Mouse (Mus musculus) lung, adult 2 months (tissue): ENCODE data around the gene Mafb.

Source experiments
- CTCF ChIP-seq: fragments of 200-500 bp; IDR thresholded peaks from 2 replicates; pipeline ENCODE4 v1.5.1; 2011; ENCODE audit warnings: mild to moderate bottlenecking, low read length, control low read depth; ENCODE audit not compliant: insufficient read depth
- POLR2A ChIP-seq: fragments of 200-500 bp; IDR thresholded peaks from 2 replicates; pipeline ENCODE4 v1.6.1; 2011; ENCODE audit warnings: low read depth, mild to moderate bottlenecking, control low read depth, low read length, borderline replicate concordance; ENCODE audit errors: extremely low read depth

DNA sequence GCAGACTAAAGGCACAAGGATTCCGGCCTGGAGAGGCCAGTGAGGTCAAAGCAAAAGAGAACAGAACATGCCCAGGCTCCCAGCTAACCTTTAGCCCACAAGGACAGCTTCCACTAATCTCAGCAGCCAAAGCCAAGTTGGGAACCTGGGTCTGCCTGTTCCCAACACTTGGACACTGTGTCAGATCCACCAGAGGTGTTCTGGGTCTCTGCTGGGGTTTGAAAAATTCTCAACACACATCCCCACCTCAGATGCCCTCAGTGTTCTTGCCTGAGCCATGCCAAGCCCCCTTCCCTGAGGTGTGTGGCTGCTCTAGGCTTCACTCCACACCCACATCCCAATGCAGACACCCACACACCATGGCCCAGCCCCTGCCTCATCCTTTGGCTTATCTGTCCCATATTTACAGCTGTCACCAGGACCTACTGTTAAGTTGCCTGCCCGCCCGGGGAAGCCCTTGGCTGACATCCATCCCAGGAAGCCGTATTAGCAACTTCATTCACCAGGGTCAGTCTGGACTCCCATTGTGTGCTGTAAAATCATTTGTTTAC is 32.7 kb downstream of the Mafb start, which contains the start of gene Gm826:
- TF ChIP-seq POLR2A (no peak), CTCF (no peak)
